Mouse (Mus musculus): ENCODE data around the gene Stoml3. TPM values are rescaled to one million over a fixed set of nuclear protein-coding genes. Genes with fewer than 3 reads are reported as not detected.

Gene Stoml3
- polyA plus RNA-seq, 1 experiment from 2014 or later: not detected

- no peak overlapping the region for H3K27ac ChIP-seq (ENCODE audit: low read length)
- no peaks in the 10 kb centered on the region for H3K9me3 ChIP-seq (replicated peaks; ENCODE audit: control insufficient read depth, low read length)
- H3K36me3 ChIP-seq (ENCODE audit: control insufficient read depth, insufficient read depth): peaks cover 63% of the 10 kb centered on the region
- H3K4me3 ChIP-seq (ENCODE audit: low read length): no peak overlapping the region
- no peak for ATAC-seq (replicated peaks; ENCODE audit: extremely low read depth, insufficient read depth, low FRiP score)
- no peaks in the 10 kb centered on the region for H3K27me3 ChIP-seq (ENCODE audit: control insufficient read depth, insufficient read depth, low read length)
- H3K4me1 ChIP-seq (ENCODE audit: control insufficient read depth, insufficient read depth, low read length): no peaks in the 10 kb centered on the region
- no peak overlapping the region for H3K9ac ChIP-seq (ENCODE audit: low read length)
- WGBS: 67% methylated on average over 7 of the region's 7 CpGs
- no peak overlapping the region for H3K4me2 ChIP-seq (ENCODE audit: low read depth, low read length)
Observed at GRCm38 (mm10) chr3:53454984-53455383, 33.5 kb upstream of the Stoml3 start.

GRCm38 (mm10) chr3:53457750-53458149 lies 30.7 kb upstream of the Stoml3 start:
- H3K4me2 ChIP-seq (ENCODE audit: low read depth, low read length): no peak overlapping the region
- H3K4me1 ChIP-seq (ENCODE audit: control insufficient read depth, insufficient read depth, low read length): peaks cover 5% of the 10 kb centered on the region
- no peak overlapping the region for H3K4me3 ChIP-seq (ENCODE audit: low read length)
- no peaks in the 10 kb centered on the region for H3K9me3 ChIP-seq (replicated peaks; ENCODE audit: control insufficient read depth, low read length)
- no peak for ATAC-seq (replicated peaks; ENCODE audit: extremely low read depth, insufficient read depth, low FRiP score)
- no peak overlapping the region for H3K27ac ChIP-seq (ENCODE audit: low read length)
- peaks cover 58% of the 10 kb centered on the region for H3K36me3 ChIP-seq (ENCODE audit: control insufficient read depth, insufficient read depth)
- 73% methylated on average over 5 of the region's 5 CpGs for whole genome bisulfite sequencing
- no peak overlapping the region for H3K9ac ChIP-seq (ENCODE audit: low read length)
- H3K27me3 ChIP-seq (ENCODE audit: control insufficient read depth, insufficient read depth, low read length): no peaks in the 10 kb centered on the region

- Histone ChIP-seq H3K4me1 (ENCODE audit: control insufficient read depth, insufficient read depth, low read length) (peaks cover 5% of the 10 kb centered on the region), H3K9me3 (replicated peaks; ENCODE audit: control insufficient read depth, low read length) (no peaks in the 10 kb centered on the region), H3K4me3 (ENCODE audit: low read length) (no peak overlapping the region), H3K9ac (ENCODE audit: low read length) (no peak overlapping the region), H3K36me3 (ENCODE audit: control insufficient read depth, insufficient read depth) (peaks cover 38% of the 10 kb centered on the region), H3K27ac (ENCODE audit: low read length) (no peak overlapping the region), H3K27me3 (ENCODE audit: control insufficient read depth, insufficient read depth, low read length) (no peaks in the 10 kb centered on the region), H3K4me2 (ENCODE audit: low read depth, low read length) (no peak overlapping the region)
- ATAC-seq (replicated peaks; ENCODE audit: extremely low read depth, insufficient read depth, low FRiP score): no peak
- 62% methylated on average over 9 of the region's 9 CpGs for WGBS
Observed at GRCm38 (mm10) chr3:53460106-53460505, 28.3 kb upstream of the Stoml3 start.

GRCm38 (mm10) chr3:53462701-53463045 lies 25.8 kb upstream of the Stoml3 start:
- WGBS: 4% methylated on average over 9 of the region's 9 CpGs
- Histone ChIP-seq H3K36me3 (ENCODE audit: control insufficient read depth, insufficient read depth) (peaks cover 19% of the 10 kb centered on the region), H3K4me3 (ENCODE audit: low read length) (peak overlapping the region; percentile 99), H3K27ac (ENCODE audit: low read length) (peak overlapping the region; percentile 89), H3K27me3 (ENCODE audit: control insufficient read depth, insufficient read depth, low read length) (no peaks in the 10 kb centered on the region), H3K9ac (ENCODE audit: low read length) (peak overlapping the region; percentile 90), H3K9me3 (replicated peaks; ENCODE audit: control insufficient read depth, low read length) (no peaks in the 10 kb centered on the region), H3K4me2 (ENCODE audit: low read depth, low read length) (peak overlapping the region; percentile 86), H3K4me1 (ENCODE audit: control insufficient read depth, insufficient read depth, low read length) (peaks cover 23% of the 10 kb centered on the region)
- ATAC-seq (replicated peaks; ENCODE audit: extremely low read depth, insufficient read depth, low FRiP score): no peak; the same call in 1 of the 2 replicates

GRCm38 (mm10) chr3:53463046-53463764 lies 25.2 kb upstream of the Stoml3 start, which contains the start of the genes Nhlrc3 and Proser1:
Nhlrc3 (minus strand) TSS chr3:53463332.
Proser1 (plus strand) TSS chr3:53463666.
- H3K4me3 ChIP-seq (ENCODE audit: low read length): peak within 1 kb of the TSS; percentile 99
- H3K9ac ChIP-seq (ENCODE audit: low read length): peak within 1 kb of the TSS; percentile 90
- H3K27ac ChIP-seq (ENCODE audit: low read length): peak within 1 kb of the TSS; percentile 89
- no peaks in the 10 kb centered on the region for H3K9me3 ChIP-seq (replicated peaks; ENCODE audit: control insufficient read depth, low read length)
- ATAC-seq (replicated peaks; ENCODE audit: extremely low read depth, insufficient read depth, low FRiP score): peak; percentile 98
- peaks cover 19% of the 10 kb centered on the region for H3K36me3 ChIP-seq (ENCODE audit: control insufficient read depth, insufficient read depth)
- peaks cover 23% of the 10 kb centered on the region for H3K4me1 ChIP-seq (ENCODE audit: control insufficient read depth, insufficient read depth, low read length)
- under 1% methylated on average over 47 of the region's 52 CpGs for WGBS
- peak within 1 kb of the TSS; percentile 91 for H3K4me2 ChIP-seq (ENCODE audit: low read depth, low read length)
- H3K27me3 ChIP-seq (ENCODE audit: control insufficient read depth, insufficient read depth, low read length): no peaks in the 10 kb centered on the region

- Histone ChIP-seq H3K4me1 (ENCODE audit: control insufficient read depth, insufficient read depth, low read length) (peaks cover 23% of the 10 kb centered on the region), H3K9me3 (replicated peaks; ENCODE audit: control insufficient read depth, low read length) (no peaks in the 10 kb centered on the region), H3K36me3 (ENCODE audit: control insufficient read depth, insufficient read depth) (peaks cover 14% of the 10 kb centered on the region; the same call in 1 of the 2 replicates), H3K9ac (ENCODE audit: low read length) (peak overlapping the region; percentile 87), H3K27me3 (ENCODE audit: control insufficient read depth, insufficient read depth, low read length) (no peaks in the 10 kb centered on the region), H3K4me3 (ENCODE audit: low read length) (peak overlapping the region; percentile 99), H3K4me2 (ENCODE audit: low read depth, low read length) (peak overlapping the region; percentile 91), H3K27ac (ENCODE audit: low read length) (peak overlapping the region; percentile 75)
- under 1% methylated on average over 35 of the region's 35 CpGs for WGBS
- ATAC-seq (replicated peaks; ENCODE audit: extremely low read depth, insufficient read depth, low FRiP score): peak; percentile 29
Observed at GRCm38 (mm10) chr3:53463765-53464114, 24.7 kb upstream of the Stoml3 start.

GRCm38 (mm10) chr3:53464146-53464698 lies 24.2 kb upstream of the Stoml3 start:
- Histone ChIP-seq H3K4me1 (ENCODE audit: control insufficient read depth, insufficient read depth, low read length) (peaks cover 23% of the 10 kb centered on the region), H3K9me3 (replicated peaks; ENCODE audit: control insufficient read depth, low read length) (no peaks in the 10 kb centered on the region), H3K4me3 (ENCODE audit: low read length) (peak overlapping the region; percentile 99), H3K4me2 (ENCODE audit: low read depth, low read length) (peak overlapping the region; percentile 91), H3K27me3 (ENCODE audit: control insufficient read depth, insufficient read depth, low read length) (no peaks in the 10 kb centered on the region), H3K27ac (ENCODE audit: low read length) (peak overlapping the region; percentile 75; the same call in 1 of the 2 replicates), H3K36me3 (ENCODE audit: control insufficient read depth, insufficient read depth) (peaks cover 12% of the 10 kb centered on the region; the same call in 1 of the 2 replicates), H3K9ac (ENCODE audit: low read length) (peak overlapping the region; percentile 87)
- no peak for ATAC-seq (replicated peaks; ENCODE audit: extremely low read depth, insufficient read depth, low FRiP score)
- WGBS: under 1% methylated on average over 20 of the region's 20 CpGs

- Histone ChIP-seq H3K27ac (ENCODE audit: low read length) (no peak overlapping the region), H3K4me2 (ENCODE audit: low read depth, low read length) (peak overlapping the region; percentile 91), H3K4me1 (ENCODE audit: control insufficient read depth, insufficient read depth, low read length) (peaks cover 23% of the 10 kb centered on the region), H3K27me3 (ENCODE audit: control insufficient read depth, insufficient read depth, low read length) (no peaks in the 10 kb centered on the region), H3K36me3 (ENCODE audit: control insufficient read depth, insufficient read depth) (0 out of 2 replicates have a peak, but pooled peaks cover 9% of the 10 kb centered on the region), H3K9me3 (replicated peaks; ENCODE audit: control insufficient read depth, low read length) (no peaks in the 10 kb centered on the region), H3K9ac (ENCODE audit: low read length) (peak overlapping the region; percentile 29; the same call in 1 of the 2 replicates), H3K4me3 (ENCODE audit: low read length) (peak overlapping the region; percentile 6)
- no peak for ATAC-seq (replicated peaks; ENCODE audit: extremely low read depth, insufficient read depth, low FRiP score)
- WGBS: 30% methylated on average over 6 of the region's 6 CpGs
Observed at GRCm38 (mm10) chr3:53465330-53465729, 23.1 kb upstream of the Stoml3 start.

GRCm38 (mm10) chr3:53466481-53466880 lies 22.0 kb upstream of the Stoml3 start:
- Histone ChIP-seq H3K9me3 (replicated peaks; ENCODE audit: control insufficient read depth, low read length) (no peaks in the 10 kb centered on the region), H3K27ac (ENCODE audit: low read length) (no peak overlapping the region), H3K4me3 (ENCODE audit: low read length) (no peak overlapping the region), H3K4me2 (ENCODE audit: low read depth, low read length) (peak overlapping the region; percentile 15; the same call in 1 of the 2 replicates), H3K9ac (ENCODE audit: low read length) (no peak overlapping the region), H3K27me3 (ENCODE audit: control insufficient read depth, insufficient read depth, low read length) (no peaks in the 10 kb centered on the region), H3K4me1 (ENCODE audit: control insufficient read depth, insufficient read depth, low read length) (peaks cover 23% of the 10 kb centered on the region), H3K36me3 (ENCODE audit: control insufficient read depth, insufficient read depth) (peaks cover 11% of the 10 kb centered on the region; the same call in 1 of the 2 replicates)
- 68% methylated on average over 9 of the region's 9 CpGs for WGBS
- ATAC-seq (replicated peaks; ENCODE audit: extremely low read depth, insufficient read depth, low FRiP score): no peak
